Mouse (Mus musculus) megakaryocyte, embryonic 14.5 days (primary cell): ENCODE measurements around the gene Lhpp.

Experiments
- FLI1 ChIP-seq: IDR thresholded peaks from 2 replicates; pipeline ENCODE4 v1.6.1; 2012; ENCODE audit warnings: low read length, inconsistent platforms, mixed read lengths
- GATA1 ChIP-seq: IDR thresholded peaks from 3 replicates; pipeline ENCODE4 v1.6.1; 2012; ENCODE audit warnings: mixed read lengths, low read length, inconsistent platforms, borderline replicate concordance

- TF ChIP-seq GATA1 (no peak), FLI1 (no peak)
These were observed 132.5 kb downstream of the Lhpp start for GRCm38 (mm10) chr7:132742912-132743311.
